Mouse (Mus musculus) cerebellum, postnatal 14 days (tissue): ENCODE data around the gene Lrmp.
"Not testable (repeated sequence)": the region's sequence is repeated elsewhere in the genome, so short reads cannot be mapped to it uniquely, and the experiment has no call there.

Experiments used
- DNase-seq, 2 experiments: peaks; one replicate each; pipeline ENCODE4 v3.0.0; 2021; ENCODE audit warnings: mixed read lengths in 2 of 2

Gene Lrmp

DNA sequence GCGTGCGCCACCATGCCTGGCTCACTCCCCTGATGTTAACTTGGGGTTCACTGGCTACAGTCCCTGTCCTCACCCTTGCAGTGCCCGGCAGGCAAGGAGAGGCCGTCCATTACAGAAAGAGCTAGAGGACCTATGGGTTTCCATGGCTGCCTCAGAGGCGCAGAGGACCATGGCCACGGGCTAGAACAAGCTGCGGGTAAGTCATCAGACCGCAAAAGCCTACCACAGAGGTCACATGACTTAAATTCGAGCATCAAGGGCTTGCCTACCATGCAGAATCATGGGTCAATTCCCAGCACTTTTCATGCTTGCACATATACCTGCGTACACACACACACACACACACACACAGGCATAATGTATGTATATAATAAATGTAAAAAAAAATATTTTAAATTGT is 10.0 kb upstream of the Lrmp start:
- no peak for DNase-seq

DNA sequence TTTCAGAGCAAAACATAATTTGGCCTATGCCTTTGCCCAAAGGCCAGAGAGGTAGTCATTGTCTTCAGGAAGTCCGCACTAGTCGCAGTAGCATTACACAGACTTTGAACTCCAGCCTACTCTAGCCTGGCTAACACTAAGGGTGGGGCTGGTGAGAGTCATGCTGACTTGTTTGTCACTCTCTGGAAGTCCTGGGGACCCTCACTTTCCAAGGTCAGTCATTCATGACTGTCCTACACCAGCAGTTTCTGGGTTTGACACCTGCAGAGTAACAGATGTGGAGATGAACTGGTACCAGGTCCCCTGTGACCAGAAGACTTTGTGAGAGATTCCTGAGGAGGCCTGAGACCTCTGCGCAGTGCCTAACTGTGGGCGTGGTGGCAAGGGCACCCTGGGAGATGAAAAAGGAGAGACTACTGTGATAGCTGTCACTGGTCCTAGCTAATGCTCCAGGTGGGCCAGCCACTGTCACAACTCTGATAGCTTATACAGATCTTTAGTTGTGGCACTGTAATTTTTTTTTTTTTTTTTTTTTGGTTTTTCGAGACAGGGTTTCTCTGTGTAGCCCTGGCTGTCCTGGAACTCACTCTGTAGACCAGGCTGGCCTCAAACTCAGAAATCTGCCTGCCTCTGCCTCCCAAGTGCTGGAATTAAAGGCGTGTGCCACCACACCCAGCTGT is 9.2 kb upstream of the Lrmp start:
- DNase-seq: no peak

GRCm38 (mm10) chr6:145110786-145111185 is 4.7 kb upstream of the Lrmp start:
- DNase-seq: no peak

GRCm38 (mm10) chr6:145112865-145113264 is 2.6 kb upstream of the Lrmp start:
- no peak for DNase-seq

- no peak for DNase-seq
Measured at GRCm38 (mm10) chr6:145114561-145114960, 892 bp upstream of the Lrmp start.

DNA sequence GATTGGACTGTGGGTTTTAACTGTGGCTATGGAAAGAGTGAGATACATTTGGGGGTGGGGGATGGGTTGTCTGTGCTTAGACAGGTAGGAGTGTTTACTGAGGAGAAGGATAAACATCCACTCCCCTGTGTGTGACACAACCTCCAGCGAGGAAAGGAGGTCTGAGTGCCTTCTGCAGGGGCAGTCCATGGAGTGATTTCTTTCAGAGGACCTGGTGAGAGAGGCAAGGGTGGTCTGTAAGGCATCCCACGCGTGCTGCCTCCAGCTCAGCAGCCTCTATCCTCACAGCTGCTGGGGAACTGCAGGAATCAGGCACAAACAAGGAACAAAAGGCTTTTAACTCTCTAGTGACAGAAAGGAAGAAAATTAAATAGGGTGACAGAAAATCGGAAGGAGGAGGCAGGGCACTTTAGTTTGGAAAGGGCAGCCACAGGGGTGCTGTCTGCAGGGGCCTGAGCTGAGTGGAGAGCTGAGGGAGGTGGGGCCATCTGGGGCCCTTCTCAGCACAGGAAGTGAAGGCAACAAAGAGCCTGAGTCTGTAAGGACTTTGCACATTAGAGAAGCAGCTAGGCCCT is 732 bp downstream of the Lrmp start:
- no peak for DNase-seq

- DNase-seq: no peak
Measured at GRCm38 (mm10) chr6:145120086-145120485, 4.6 kb downstream of the Lrmp start.

DNA sequence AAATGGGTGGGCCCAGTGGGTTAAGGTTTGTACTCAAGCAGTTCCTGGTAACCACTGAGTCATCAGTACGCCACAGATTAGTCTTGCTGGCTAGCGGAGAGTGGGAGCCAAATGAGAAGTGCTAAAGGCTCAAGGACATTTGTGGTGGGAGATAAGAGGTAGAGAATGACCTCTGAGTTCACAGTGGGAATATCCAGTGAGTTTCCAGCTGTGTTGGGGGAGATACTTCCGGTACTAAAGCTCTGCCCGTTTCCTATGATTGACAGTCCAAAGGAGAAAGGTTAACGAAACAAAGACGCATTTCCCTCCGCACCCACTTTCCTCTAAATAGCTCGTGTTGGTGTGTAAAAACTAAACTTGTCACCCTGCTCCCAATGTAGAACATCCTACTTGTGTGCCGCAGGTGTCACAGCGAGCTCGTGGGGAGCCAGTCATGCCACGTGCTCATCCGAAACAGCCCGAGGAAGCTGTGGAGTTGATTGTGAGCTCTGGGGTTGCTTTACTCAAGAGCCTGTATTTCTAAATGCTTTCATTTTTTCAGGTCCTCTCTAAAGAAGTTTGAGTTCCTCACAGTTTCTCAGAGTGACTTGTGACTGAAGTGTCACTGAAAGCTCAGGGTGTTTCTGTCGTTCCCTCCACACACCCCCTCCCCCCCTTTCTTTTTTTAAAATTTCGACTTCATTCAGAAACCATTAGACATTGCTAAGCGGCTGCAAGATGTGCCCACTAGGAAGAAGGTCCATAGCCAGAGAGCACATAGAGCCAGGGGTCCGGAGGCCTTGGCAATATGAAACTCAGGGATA is 5.5 kb downstream of the Lrmp start:
- DNase-seq: no peak

- no peak for DNase-seq
Measured at GRCm38 (mm10) chr6:145121590-145122420, 6.4 kb downstream of the Lrmp start.

GRCm38 (mm10) chr6:145122423-145123059 is 7.1 kb downstream of the Lrmp start:
- DNase-seq: no peak

DNA sequence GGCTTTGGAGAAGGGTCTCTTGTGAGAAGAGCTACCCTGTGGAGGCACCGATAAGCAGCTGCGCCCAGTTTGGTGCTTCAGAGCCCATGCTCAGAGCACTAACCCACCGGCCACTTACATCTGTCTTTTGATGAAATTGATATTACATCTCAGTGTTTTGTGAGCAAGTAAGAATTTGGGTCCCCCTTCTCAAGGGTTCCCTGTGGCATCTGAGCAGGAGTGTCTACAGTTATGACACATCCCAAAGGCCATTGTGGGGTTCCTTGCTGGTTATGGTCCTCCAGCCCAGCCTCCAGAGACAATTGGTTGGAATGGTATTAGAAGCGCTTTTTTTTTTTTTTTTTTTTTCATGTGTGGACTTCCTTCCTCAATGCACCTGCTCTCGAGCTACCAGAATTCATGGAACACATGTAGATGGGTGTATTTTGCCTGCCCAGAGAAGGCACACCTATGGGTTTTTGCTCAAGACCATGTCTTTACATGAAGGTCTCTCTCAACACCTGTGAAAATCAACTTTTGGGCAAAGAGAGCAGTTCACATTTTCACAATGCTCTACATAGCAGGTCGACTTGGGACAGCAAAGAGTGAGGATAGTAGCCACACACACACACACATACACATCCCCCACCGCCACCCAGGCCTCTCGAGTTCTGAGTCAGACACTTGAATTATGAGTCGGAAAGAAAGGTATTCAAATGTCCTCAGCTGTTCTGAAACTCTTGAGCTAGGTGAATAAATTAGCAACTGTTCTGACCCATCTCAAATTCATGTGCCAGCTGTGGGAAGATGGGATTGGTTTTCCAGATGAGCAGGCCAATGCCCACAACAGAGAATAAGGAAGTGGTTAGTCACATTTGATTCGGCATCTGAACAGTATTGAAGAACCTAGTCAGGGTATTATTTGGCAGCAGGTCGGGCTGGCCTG is 7.9 kb downstream of the Lrmp start:
- no peak for DNase-seq

GRCm38 (mm10) chr6:145124621-145125020 is 9.2 kb downstream of the Lrmp start:
- no peak for DNase-seq

GRCm38 (mm10) chr6:145125591-145126113 is 10.2 kb downstream of the Lrmp start:
- peak; percentile 22 to 24 for DNase-seq

DNA sequence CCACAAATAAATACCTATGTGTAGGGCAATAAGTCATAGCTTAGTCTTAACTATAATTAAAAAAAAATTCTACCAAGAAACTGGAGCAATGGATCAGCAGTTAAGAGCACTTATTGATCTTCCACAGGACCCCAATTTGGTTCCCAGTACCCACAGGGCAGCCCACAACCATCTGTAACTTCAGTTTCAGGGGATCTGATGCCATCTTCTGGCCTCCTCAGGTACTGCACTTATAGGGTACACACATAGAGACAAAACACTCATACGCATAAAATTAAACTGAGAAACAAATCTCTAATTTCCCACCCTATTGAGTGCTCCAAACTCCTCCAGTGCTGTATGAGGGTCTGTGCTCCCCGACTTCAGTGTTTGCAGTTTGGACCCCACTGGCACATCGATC is 12.2 kb downstream of the Lrmp start:
- peak in 1 of 2 experiments; percentile 17 for DNase-seq

DNA sequence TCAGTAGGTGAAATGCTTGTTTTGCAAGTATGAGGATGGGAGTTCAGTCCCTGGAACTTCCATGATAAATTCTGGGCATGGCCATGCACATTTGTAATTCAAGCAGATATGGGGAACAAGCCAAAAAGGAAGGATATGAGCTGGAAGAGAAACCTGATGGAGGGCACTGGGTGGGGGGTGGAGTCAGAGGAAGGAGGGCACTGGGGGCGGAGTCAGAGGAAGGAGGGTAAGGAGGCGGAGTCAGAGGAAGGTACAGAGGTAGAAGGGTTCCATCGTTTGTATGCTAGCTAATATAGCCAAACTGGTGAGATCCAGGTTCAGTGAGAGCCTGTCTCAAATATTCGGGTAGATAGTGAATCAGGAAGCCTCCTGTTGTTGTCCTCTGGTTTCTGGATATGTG is 14.1 kb downstream of the Lrmp start:
- no peak for DNase-seq

GRCm38 (mm10) chr6:145131991-145132390 is 16.5 kb downstream of the Lrmp start:
- no peak for DNase-seq

DNA sequence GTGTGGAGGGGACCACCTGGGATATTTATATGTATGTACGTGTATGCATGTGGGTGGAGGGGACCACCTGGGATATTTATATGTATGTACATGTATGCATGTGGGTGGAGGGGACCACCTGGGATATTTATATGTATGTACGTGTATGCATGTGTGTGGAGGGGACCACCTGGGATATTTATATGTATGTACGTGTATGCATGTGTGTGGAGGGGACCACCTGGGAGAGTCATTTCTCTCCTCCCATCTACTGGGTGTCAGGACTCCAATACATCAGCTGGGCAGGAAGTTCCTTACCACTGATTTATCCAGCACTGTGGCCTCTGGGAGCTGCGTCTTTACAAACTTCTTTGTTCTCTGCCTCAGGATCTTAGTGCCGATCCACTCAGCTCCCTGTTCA is 17.5 kb downstream of the Lrmp start:
- DNase-seq: not testable (repeated sequence)

DNA sequence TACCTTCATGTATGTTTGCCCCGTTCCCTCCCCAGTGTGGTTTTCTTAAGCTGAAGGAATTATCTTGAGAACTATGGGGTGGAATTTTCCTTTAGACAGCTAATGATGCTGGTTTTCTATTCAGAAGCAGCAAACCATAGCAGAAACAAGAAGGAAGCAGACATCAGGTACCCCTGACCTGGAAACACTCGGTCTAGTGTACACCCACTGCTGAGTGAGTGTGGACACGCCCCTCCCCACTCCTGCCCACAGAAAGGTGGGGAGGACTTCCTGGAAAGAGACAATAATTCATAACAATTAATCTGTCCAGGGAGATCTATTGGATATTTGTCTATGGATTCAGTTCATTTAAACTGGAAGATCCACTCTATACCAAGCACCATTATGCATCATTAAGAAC is 19.8 kb downstream of the Lrmp start:
- no peak for DNase-seq

DNA sequence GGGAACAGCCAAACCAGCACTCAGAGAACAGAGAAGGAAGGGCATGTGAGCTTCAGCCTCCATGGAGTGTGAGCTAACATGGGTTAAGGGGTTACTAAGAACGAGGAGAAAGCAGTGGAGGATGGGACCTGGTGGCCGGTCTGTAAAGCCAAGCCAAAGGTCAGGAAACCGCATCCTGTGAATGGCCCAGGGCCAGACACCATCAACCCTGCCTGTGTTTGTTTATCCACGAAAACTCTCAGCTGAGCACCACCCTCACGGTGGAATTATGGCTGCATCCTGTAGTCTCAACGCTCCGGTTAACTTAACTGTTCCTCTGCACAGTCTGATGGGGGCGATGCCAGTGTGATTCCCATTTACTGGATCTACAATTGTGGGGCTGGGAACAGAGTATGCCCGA is 20.4 kb downstream of the Lrmp start:
- DNase-seq: no peak

GRCm38 (mm10) chr6:145136831-145137230 is 21.4 kb downstream of the Lrmp start:
- no peak for DNase-seq

DNA sequence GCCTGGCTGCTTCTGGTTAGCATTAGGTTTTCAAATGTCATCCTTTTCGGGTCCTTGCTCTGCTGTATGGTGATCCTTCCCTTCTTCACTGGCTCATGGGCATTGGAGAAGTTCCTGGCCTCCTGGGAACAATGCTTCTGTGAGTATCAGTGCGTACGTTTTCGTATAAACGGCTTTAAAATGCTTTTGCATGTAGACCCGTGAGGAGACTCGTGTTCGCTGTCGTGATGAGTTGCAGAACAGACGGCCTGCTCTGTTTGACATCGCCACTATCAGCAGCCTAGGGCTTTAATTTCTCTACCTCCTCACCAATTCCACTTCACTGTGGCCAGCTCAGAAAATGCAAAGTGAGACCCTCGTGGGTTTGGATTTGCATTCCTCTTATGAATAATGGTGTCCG is 23.8 kb downstream of the Lrmp start:
- DNase-seq: no peak
